Mouse (Mus musculus): ENCODE results near the gene Herc2.

Gene Herc2

GRCm38 (mm10) chr7:56066634-56067033, 16.6 kb downstream of the Herc2 start:
- DNase-seq (ENCODE audit: low spot score), result no peak

DNA sequence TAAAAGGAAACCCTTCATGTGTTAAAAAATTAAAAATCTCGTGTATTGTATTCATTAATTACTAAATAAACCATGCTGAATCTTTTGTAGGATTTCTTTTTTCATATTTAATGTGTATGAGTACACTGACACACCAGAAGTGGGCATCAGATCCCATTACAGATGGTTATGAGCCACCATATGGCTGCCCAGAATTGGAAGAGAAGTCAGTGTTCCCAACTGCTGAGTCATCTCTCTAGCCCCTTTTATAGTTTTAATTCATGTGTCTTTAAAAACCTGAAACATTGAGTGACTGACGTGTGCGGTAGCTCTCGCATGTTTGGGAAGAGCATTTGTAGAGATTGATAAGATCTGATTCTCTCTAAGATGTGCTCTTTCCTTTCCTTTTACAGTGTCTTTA, 21.7 kb downstream of the Herc2 start:
- DNase-seq (ENCODE audit: low spot score), result no peak

GRCm38 (mm10) chr7:56083034-56083433, 33.0 kb downstream of the Herc2 start:
- no peak for DNase-seq (ENCODE audit: low spot score)

GRCm38 (mm10) chr7:56089097-56089496, 39.1 kb downstream of the Herc2 start:
- no peak for DNase-seq (ENCODE audit: low spot score)

DNA sequence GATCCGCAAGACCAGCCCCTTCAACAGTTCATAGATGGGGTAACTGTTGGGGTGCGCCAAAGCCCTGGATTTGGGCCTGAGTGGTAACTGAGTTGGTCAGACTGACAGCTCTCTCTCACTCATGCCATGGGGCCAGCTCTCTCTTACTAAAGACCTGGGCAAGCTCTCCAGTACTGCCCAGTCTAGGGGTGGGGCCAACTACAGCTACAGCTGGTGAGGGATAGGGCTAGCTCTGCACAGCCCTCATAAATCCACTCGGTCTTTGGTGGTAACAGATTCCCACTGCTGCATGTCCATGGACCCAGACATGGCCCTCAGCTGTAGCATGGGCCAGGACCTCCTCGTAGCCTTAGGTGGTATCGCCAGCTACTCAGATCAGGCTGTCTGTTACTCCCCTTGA, 41.4 kb downstream of the Herc2 start:
- DNase-seq (ENCODE audit: low spot score), result no peak

DNA sequence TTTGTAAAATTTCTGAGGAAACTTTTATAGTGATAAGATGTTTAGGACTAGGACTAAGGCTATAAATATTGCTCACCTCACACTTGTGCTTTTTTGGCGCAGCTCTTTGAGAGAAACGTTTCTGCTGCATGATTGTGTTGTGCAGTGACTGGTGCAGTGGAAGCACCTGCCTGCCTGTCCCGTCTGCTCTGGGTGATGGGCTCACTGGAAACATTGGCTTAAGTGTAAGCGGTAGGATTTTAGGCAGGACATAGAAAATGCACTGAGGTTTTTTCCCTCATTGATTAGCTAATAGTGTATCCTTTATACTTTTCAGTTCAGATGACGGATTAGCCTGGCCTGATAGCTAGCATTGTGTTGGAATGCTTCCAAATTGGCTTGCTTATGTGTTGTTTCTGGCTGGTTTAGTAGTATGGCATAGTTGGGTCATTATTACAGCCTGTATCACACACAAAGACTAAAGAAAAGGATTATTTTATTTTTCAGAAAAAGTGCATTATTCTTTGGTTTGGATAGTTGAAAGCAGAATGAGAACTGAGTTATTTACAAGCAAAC, 52.4 kb downstream of the Herc2 start:
- no peak for DNase-seq (ENCODE audit: low spot score)

- no peak for DNase-seq (ENCODE audit: low spot score)
These were observed 63.0 kb downstream of the Herc2 start for GRCm38 (mm10) chr7:56112999-56113398.

DNA sequence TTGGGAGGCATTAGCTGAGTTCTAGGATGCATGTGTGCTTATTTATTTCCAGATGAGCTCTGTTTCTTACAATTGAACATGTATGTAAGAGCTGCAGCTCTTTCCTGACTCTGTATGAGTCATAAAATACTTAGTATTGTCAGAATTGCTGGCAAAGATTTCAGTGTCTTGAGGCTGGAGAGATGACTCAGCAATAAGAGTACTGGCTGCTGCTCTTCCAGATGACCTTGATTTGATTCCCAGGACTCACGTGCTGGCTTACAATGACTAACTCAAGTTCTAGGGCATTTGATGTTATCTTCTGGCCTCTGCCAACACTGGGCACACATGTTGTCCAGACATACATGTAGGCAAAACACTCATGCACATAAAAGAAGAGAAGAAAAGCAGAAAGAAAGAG, 64.2 kb downstream of the Herc2 start:
- no peak for DNase-seq (ENCODE audit: low spot score)

- DNase-seq (ENCODE audit: low spot score), result no peak
These were observed 71.0 kb downstream of the Herc2 start for GRCm38 (mm10) chr7:56120968-56121367.

GRCm38 (mm10) chr7:56121425-56121824, 71.4 kb downstream of the Herc2 start:
- DNase-seq (ENCODE audit: low spot score), result no peak

DNA sequence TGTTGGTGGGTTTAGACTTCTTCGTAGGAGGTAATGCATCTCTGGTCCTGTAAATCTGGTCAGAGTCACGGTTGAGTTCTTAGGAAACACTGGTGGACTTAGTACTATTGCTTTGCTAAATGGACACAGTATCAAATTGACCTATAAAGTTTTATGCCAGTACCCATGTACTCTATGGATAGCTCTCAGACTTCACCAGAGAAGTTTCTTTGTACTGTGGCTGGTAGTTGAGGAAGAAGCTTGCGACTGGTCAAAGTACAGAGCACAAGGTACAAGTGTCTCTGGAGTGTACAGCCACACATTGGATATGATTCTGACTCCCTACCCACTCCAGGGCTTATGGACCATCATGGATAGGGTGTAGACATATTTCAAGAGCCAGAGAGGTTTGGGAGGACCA, 78.1 kb downstream of the Herc2 start:
- DNase-seq (ENCODE audit: low spot score), result no peak

DNA sequence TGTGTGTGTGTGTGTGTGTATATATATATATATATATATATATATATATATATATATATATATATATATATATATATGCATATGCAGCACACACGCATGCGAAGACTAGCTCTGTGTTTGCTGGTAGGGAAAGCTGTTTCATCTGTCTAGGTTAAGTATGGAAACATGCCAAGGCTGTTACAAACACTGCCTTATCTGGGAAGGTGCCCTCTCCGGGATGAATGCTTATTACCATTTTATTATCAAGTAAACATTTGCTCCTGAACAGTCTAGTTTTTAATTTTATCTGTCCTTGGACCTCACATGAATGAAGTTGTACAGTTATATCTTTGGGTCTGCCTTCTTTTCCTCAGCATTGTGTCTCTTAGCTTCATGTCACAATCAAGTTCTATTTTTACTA, 79.6 kb downstream of the Herc2 start:
- DNase-seq (ENCODE audit: low spot score), result no peak

DNA sequence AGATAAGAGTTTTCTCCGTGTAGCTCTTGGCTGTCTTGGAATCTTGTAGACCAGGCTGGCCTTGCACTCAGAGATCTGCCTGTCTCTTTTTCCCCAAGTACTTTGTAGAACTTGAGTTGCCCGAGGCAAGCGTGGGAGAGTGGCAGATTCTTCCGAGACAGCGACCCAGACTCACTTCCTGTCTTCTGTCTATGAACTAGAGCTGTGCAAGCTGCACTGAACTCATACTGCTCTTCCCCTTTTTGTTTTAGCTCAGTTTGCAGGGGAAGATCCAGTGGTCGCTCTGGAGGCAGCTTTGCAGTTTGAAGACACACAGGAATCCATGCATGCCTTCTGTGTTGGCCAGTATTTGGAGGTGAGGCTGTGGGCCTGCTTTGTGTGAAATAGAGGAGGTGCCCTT, 81.6 kb downstream of the Herc2 start:
- no peak for DNase-seq (ENCODE audit: low spot score)

GRCm38 (mm10) chr7:56138706-56139105, 88.7 kb downstream of the Herc2 start:
- no peak for DNase-seq (ENCODE audit: low spot score)

- no peak for DNase-seq (ENCODE audit: low spot score)
These were observed 96.4 kb downstream of the Herc2 start for GRCm38 (mm10) chr7:56146424-56146823.

DNA sequence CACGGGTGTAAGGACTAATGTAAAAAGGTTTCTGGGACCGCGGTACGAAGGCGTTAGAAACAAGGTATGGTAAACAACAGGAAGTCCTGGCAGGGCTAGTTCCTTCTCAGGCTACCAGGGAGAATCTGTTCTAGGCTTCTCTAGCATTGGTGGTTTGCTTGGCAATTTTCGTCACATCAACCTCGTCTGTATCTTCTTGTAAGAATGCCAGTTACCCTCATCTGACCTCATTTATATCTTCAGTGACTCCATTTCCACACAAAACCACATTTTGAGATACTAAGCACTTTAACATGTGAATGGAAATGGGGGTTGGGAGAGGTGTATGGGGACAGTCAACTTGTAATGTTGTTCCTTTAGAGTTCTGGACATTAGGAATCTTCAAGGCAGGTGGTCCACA, 98.9 kb downstream of the Herc2 start:
- DNase-seq (ENCODE audit: low spot score), result no peak

DNA sequence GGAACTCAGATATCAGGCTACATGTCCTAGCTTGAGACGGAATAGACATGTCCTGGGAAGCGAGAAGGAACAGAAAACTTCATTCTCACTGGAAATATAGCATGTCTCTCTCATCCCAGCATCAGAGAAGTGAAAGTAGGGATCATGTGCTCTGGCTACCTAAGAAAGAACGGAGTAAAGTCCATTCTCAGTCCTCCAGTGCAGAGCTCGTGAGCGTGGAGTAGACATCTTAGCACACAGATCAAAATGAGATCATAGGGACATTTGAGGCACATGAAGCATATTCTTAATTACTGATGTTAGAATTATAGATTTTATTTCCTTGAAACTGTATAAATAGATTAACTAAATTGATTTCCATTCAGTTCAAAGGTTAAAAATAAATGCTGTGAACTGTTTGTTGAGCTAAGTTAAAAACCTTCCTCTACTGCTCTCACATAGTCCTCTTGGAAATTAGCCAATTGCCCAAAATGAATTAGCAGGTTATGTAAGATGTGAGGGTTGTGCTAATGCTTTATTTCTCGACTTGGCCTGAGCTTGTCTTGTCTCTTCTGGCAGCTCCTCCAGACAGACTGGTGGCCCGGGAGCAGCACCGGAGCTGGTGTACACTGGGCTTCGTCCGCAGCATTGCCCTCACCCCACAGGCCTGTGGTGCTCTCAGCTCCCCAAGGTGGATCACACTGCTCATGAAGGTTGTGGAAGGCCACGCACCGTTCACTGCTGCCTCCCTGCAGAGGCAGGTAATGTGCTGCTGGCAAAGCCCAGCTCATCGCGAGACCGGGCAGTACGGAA, 102.1 kb downstream of the Herc2 start:
- DNase-seq (ENCODE audit: low spot score), result no peak

GRCm38 (mm10) chr7:56153161-56153560, 103.2 kb downstream of the Herc2 start:
- DNase-seq (ENCODE audit: low spot score), result no peak

- DNase-seq (ENCODE audit: low spot score), result no peak
These were observed 103.6 kb downstream of the Herc2 start for GRCm38 (mm10) chr7:56153625-56154024.

DNA sequence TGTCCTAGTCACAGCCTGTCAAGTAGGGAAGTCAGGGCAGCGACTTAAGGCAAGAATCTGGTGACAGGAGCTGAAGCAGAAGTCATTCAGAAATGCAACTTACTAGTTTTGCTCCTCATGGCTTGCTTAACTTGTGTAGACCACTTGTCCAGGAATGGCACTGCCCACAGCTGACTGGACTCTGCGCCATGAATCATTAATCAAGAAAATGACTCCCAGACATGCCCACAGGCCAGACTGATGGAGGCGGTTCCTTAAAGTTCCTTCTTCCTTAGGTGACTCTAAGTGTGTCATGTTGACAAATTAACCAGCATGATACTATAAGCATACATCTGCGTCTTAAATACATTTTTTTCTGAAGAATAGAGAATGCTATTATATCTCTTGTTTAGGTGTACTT, 113.3 kb downstream of the Herc2 start:
- DNase-seq (ENCODE audit: low spot score), result no peak

- DNase-seq (ENCODE audit: low spot score), result no peak
These were observed 118.7 kb downstream of the Herc2 start for GRCm38 (mm10) chr7:56168713-56169112.

DNA sequence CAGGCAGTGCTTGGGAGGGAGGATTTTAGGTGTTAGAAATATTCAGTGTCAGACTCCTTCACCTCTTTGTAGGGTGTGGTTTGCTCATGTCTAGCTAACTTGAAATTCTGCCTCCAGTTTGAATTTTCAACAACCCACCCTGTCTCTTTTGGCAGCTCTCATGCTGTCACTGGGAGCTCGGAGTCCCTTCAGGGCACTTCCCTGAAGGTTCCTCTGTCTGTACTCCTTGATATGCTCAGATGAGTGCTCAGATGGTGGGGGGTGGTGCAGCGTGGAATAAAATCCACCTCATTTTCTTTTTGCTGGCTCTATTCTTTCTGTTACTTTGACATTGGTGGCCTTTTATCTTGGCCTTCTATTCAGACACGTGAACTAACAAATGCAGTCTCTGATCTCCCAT, 127.4 kb downstream of the Herc2 start:
- DNase-seq (ENCODE audit: low spot score), result no peak

GRCm38 (mm10) chr7:56191041-56191440, 141.0 kb downstream of the Herc2 start:
- DNase-seq (ENCODE audit: low spot score), result no peak

DNA sequence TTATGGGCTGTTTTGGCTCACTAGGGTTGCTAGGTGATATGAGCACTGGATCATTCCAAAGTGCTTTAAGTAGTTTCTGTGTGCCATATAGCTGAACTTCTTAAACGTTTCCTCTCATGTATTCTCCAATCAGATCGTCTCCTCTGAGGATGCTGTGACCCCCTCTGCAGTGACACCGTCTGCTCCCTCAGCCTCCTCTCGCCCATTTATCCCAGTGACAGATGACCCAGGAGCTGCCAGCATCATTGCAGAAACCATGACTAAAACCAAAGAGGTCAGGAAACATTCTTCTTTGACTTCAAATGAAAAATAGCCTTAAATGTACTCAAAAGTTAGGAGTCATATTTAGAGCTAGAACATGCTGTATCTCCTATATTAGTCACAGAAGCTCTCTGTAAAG, 141.7 kb downstream of the Herc2 start:
- DNase-seq (ENCODE audit: low spot score), result no peak

Measured in testis, postnatal 14 days (tissue).